Mouse (Mus musculus): ENCODE measurements around the gene Dtl. TPM values are rescaled to one million over a fixed set of nuclear protein-coding genes. Genes with fewer than 3 reads are reported as not detected.

Dtl gene
- polyA plus RNA-seq, 1 experiment, result 5.1 TPM

DNA sequence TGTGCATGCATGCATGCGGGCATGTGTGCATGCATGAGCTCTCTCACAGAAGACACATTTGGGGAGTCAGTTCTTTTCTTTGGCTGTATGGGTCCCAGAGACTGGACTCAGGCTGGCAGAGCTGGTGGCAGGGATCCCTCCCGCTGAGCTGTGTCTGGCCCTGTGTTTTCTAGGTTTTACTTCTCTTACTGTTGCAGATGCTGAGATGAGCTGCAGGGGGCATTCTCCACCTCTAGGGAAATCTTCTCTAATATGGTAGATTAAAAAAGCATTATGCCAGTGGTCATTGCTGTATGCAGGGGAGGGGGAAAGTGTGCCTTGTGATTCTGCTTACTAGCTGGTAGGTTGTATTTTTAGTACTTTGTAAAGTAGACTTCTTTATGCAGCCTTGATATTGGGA lies 10.4 kb upstream of the Dtl start:
- Histone ChIP-seq H3K4me3 (ENCODE audit: insufficient read depth, low read length) (no peak overlapping the region), H3K27ac (ENCODE audit: insufficient read depth, low read length) (no peak overlapping the region), H3K4me1 (ENCODE audit: control insufficient read depth, insufficient read depth, low read length) (no peaks in the 10 kb centered on the region)
- TF ChIP-seq CTCF (IDR thresholded peaks at IDR 0.05; ENCODE audit: extremely low read depth, insufficient read depth, low read length), result peak; percentile 39; the same call in 1 of the 2 replicates
- TF ChIP-seq POLR2A (IDR thresholded peaks at IDR 0.05; ENCODE audit: extremely low read depth, insufficient read depth, low read length), result no peak

DNA sequence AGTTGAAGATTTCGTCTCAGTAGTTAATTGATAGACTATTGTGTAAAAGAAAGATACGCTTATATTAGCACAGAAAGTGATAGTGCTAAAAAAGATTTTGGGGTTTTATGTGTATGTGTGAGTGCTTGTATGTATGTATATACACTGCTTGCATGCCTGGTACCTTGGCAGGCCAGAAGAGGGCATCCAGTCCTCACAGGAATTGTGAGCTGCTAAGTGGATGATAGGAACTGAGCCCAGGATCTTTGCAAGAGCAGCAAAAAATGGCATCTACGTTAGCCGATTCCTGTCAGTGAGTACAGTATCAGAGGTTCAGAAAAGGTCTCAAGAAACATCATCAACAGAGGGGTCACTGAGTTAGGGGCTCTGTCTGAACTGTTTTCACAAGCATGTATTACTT lies 9.1 kb upstream of the Dtl start:
- no peak overlapping the region for H3K4me3 ChIP-seq (ENCODE audit: insufficient read depth, low read length)
- no peaks in the 10 kb centered on the region for H3K4me1 ChIP-seq (ENCODE audit: control insufficient read depth, insufficient read depth, low read length)
- no peak overlapping the region for H3K27ac ChIP-seq (ENCODE audit: insufficient read depth, low read length)
- TF ChIP-seq CTCF (IDR thresholded peaks at IDR 0.05; ENCODE audit: extremely low read depth, insufficient read depth, low read length), result 0 out of 2 replicates have a peak, but pooled peaks have one; percentile 20
- no peak for TF ChIP-seq POLR2A (IDR thresholded peaks at IDR 0.05; ENCODE audit: extremely low read depth, insufficient read depth, low read length)

DNA sequence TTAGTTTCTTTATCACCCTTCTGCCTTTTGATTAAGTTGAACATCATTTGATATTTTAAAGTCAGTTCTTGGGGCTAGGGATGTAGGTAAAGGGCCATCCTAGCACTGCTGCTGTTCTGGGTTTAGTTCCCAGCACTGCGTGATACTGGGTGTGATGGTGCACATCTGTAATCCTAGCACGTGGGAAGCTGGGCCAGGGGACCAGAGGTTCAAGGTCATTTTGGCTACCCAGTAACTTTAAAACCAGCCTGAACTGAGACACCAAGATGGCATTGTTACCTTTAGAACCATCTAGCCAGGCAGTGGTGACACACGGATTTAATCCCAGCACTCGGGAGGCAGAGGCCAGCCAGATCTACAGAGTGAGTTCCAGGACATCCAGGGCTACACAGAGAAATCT lies 8.5 kb upstream of the Dtl start:
- TF ChIP-seq CTCF (IDR thresholded peaks at IDR 0.05; ENCODE audit: extremely low read depth, insufficient read depth, low read length) (no peak), POLR2A (IDR thresholded peaks at IDR 0.05; ENCODE audit: extremely low read depth, insufficient read depth, low read length) (no peak)
- H3K4me3 ChIP-seq (ENCODE audit: insufficient read depth, low read length), result no peak overlapping the region
- H3K27ac ChIP-seq (ENCODE audit: insufficient read depth, low read length), result no peak overlapping the region
- H3K4me1 ChIP-seq (ENCODE audit: control insufficient read depth, insufficient read depth, low read length), result no peaks in the 10 kb centered on the region

GRCm38 (mm10) chr1:191581641-191582040 lies 6.3 kb upstream of the Dtl start:
- Histone ChIP-seq H3K4me1 (ENCODE audit: control insufficient read depth, insufficient read depth, low read length) (no peaks in the 10 kb centered on the region), H3K4me3 (ENCODE audit: insufficient read depth, low read length) (no peak overlapping the region), H3K27ac (ENCODE audit: insufficient read depth, low read length) (no peak overlapping the region)
- TF ChIP-seq CTCF (IDR thresholded peaks at IDR 0.05; ENCODE audit: extremely low read depth, insufficient read depth, low read length) (no peak), POLR2A (IDR thresholded peaks at IDR 0.05; ENCODE audit: extremely low read depth, insufficient read depth, low read length) (no peak)

DNA sequence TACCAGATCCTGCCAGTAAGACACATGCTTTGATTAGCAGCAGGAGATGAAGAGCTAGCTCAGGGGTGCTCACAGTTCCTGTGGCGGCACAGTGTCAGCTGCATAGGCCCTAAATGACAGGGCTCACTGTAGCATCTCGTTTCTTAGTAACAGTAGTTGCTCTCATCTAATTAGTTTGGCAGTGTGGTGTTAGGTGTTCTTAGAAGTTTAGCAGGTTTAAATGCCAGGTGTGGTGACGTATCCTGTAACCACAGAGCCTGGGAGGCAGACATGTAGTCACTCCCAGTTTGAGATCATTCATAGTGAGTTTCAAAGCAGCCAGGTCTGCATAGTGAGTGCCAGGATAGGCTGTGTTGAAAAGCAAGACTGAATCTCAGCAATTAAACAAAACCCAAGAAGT lies 4.2 kb upstream of the Dtl start:
- Histone ChIP-seq H3K27ac (ENCODE audit: insufficient read depth, low read length) (no peak overlapping the region), H3K4me3 (ENCODE audit: insufficient read depth, low read length) (no peak overlapping the region), H3K4me1 (ENCODE audit: control insufficient read depth, insufficient read depth, low read length) (no peaks in the 10 kb centered on the region)
- TF ChIP-seq POLR2A (IDR thresholded peaks at IDR 0.05; ENCODE audit: extremely low read depth, insufficient read depth, low read length) (no peak), CTCF (IDR thresholded peaks at IDR 0.05; ENCODE audit: extremely low read depth, insufficient read depth, low read length) (no peak)

GRCm38 (mm10) chr1:191574871-191575457 lies 380 bp downstream of the Dtl start:
- Histone ChIP-seq H3K27ac (ENCODE audit: insufficient read depth, low read length) (no peak overlapping the region), H3K4me1 (ENCODE audit: control insufficient read depth, insufficient read depth, low read length) (no peaks in the 10 kb centered on the region), H3K4me3 (ENCODE audit: insufficient read depth, low read length) (peak overlapping the region; percentile 49)
- no peak for TF ChIP-seq POLR2A (IDR thresholded peaks at IDR 0.05; ENCODE audit: extremely low read depth, insufficient read depth, low read length)
- TF ChIP-seq CTCF (IDR thresholded peaks at IDR 0.05; ENCODE audit: extremely low read depth, insufficient read depth, low read length), result no peak

DNA sequence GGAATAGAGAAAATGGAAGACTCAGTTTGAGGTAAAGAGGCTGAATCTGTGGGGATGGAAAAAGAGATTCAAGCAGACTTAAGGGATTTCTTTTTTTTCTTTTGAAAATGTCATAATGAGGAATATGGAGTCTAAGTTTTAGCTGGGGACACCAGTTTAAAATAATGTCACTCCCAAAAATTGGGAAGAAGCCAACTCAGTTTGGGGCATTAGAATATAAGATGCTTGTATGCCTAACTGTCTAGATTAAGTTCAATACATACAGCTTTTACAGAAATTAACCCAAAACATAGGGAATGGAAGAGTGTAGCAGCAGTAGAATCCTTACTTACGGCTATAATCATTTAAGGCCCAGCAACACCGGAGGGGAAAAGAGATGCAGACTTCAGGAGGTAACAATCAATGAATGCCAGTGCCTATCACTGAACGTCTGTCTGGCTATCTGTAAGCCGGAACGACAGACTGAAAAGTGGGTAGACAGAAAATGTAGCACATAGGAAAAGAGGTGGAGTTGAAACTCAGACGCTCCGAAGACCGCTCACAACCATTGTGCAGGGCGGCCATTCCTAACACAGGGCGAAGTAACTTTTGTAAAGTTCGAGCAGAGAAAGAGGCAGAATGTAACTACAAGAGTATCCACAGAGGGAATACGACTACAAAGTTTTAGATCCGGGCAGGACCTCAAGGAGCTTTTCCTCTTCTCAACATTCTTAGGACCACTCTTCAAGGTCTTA lies 1.3 kb downstream of the Dtl start:
- TF ChIP-seq CTCF (IDR thresholded peaks at IDR 0.05; ENCODE audit: extremely low read depth, insufficient read depth, low read length) (no peak), POLR2A (IDR thresholded peaks at IDR 0.05; ENCODE audit: extremely low read depth, insufficient read depth, low read length) (no peak)
- Histone ChIP-seq H3K4me1 (ENCODE audit: control insufficient read depth, insufficient read depth, low read length) (no peaks in the 10 kb centered on the region), H3K4me3 (ENCODE audit: insufficient read depth, low read length) (peak overlapping the region; percentile 49; the same call in 1 of the 2 replicates), H3K27ac (ENCODE audit: insufficient read depth, low read length) (no peak overlapping the region)

DNA sequence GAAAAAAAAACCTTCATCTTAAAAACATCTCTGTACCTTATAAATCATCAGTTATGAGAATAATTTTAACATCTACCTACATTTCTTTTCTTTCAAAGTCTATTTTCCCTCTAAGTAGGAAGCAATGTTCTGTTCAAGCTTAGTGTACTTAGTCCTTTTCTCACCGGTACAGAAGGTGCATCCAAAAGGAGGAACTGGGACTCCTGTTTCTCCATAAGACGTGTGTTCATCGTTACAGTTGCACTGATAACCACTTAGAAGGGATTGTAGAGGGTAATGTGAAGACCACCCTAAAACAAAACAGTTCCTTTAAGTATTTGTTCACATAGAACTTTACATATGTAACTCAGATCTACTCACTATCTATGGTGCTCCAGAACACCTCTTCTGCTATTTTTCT lies 4.9 kb downstream of the Dtl start:
- no peak for TF ChIP-seq CTCF (IDR thresholded peaks at IDR 0.05; ENCODE audit: extremely low read depth, insufficient read depth, low read length)
- TF ChIP-seq POLR2A (IDR thresholded peaks at IDR 0.05; ENCODE audit: extremely low read depth, insufficient read depth, low read length), result no peak
- Histone ChIP-seq H3K4me3 (ENCODE audit: insufficient read depth, low read length) (no peak overlapping the region), H3K27ac (ENCODE audit: insufficient read depth, low read length) (no peak overlapping the region), H3K4me1 (ENCODE audit: control insufficient read depth, insufficient read depth, low read length) (no peaks in the 10 kb centered on the region)

DNA sequence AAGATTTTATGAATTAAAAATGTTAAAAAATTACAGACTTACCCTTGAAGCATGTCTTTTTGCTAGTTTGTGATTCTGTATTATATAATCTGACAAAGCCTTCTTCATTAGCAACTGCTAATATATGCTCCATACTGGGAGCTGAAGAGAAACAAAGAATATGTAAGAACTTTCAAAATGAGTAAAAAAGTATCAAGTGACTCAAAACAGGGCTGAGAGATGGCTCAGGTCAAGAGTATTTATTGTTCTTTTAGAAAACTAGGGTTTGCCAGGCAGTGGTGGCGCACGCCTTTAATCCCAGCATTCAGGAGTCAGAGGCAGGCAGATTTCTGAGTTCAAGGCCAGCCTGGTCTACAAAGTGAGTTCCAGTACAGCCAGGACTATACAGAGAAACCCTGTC lies 5.7 kb downstream of the Dtl start:
- no peaks in the 10 kb centered on the region for H3K4me1 ChIP-seq (ENCODE audit: control insufficient read depth, insufficient read depth, low read length)
- TF ChIP-seq POLR2A (IDR thresholded peaks at IDR 0.05; ENCODE audit: extremely low read depth, insufficient read depth, low read length) (no peak), CTCF (IDR thresholded peaks at IDR 0.05; ENCODE audit: extremely low read depth, insufficient read depth, low read length) (no peak)
- H3K27ac ChIP-seq (ENCODE audit: insufficient read depth, low read length), result no peak overlapping the region
- no peak overlapping the region for H3K4me3 ChIP-seq (ENCODE audit: insufficient read depth, low read length)

DNA sequence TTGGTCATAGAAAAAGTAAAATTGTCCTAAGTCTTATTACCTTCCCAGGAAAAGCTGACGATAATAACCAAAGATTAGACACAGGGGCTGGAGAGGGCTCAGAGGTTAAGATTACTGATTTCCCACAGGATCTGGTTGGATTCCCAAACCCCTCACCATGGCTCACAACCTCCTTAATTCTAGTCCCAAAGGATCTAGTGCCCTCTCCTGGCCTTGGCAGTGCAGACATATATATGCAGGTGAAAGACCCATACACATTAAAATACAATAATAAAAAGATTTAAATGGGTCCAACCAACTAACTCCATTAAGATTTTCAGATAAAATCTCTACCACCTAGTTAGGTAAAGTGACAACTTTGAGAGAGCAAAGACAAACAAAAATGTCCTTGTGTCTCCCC lies 7.5 kb downstream of the Dtl start:
- Histone ChIP-seq H3K27ac (ENCODE audit: insufficient read depth, low read length) (no peak overlapping the region), H3K4me1 (ENCODE audit: control insufficient read depth, insufficient read depth, low read length) (no peaks in the 10 kb centered on the region), H3K4me3 (ENCODE audit: insufficient read depth, low read length) (no peak overlapping the region)
- TF ChIP-seq CTCF (IDR thresholded peaks at IDR 0.05; ENCODE audit: extremely low read depth, insufficient read depth, low read length) (peak; percentile 59), POLR2A (IDR thresholded peaks at IDR 0.05; ENCODE audit: extremely low read depth, insufficient read depth, low read length) (no peak)

Data from cortical plate, adult 2 months (tissue).